Mouse (Mus musculus): ENCODE results near the gene Ndufaf7. TPM values are rescaled to one million over a fixed set of nuclear protein-coding genes. Genes with fewer than 3 reads are reported as not detected.

The Ndufaf7 gene
- 7.6 and 10.9 TPM in 2 replicates for polyA plus RNA-seq (2012; rRNA removed)

DNA sequence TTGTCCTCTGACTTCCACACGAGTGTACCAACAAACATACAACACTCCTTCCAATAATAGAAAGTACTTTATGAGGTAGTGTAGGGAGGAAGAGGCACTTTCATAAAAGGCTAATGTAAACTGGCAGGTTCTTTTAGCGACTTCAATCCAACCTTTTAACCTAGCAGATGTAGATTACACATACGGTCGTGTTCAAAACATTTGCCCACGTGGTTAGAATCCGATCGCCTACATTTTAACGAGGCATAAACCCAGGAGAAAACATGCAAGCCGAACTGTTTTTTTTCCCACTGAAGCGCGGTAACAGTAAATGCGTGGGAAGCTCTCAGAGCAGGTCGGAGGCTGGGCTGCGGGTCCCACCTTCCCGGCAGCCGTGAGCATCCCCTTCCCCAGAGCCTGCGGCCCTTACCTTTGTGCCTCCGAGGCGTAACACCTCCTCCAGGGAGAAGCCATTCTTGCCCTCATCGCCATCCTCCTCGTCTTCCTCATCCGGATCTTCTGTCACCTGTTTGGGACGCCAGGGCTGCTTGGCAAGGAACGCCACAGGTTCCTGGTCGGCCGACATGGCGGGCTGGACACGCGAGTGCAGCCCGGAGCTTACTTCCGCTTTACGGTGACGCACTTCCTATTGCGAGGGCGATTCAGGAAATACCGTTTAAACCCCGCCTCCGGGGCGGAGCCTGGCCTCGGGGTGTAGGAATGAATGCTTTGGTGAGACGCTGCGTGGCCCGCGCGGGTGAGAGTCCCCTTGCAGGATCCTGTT, at the start of gene Ndufaf7, which contains the start of gene Cebpz:
Gene Ndufaf7 (plus strand): TSS at position 671 of the 763 bp plus-strand sequence.
Gene Cebpz (minus strand): TSS at position 601 of the 763 bp plus-strand sequence.
- peak; percentile 98 for DNase-seq (ENCODE audit: low read depth, low spot score)
- WGBS = under 1% methylated on average over 45 of the region's 45 CpGs

DNA sequence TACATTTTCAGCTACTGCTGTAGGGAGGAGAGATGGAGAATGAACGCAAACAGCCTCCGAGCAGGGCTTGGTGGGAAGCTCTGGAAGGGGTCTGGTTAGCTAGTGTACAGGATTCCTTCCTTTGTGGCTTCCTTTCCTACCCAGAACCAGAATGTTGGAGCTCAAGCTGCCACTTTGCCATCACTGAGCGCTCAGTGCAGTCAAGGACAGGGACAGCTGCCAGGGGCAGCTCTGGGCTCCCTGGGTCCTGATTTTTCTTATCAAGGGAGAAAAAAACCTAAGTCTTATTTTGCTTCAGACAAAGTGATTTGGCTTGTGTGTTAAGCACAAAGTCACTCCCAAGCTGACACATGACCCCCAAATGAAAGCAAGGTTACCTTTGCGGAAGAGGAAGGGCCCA, 48.4 kb upstream of the Ndufaf7 start:
- 87% methylated on average over 4 of the region's 4 CpGs for WGBS
- DNase-seq (ENCODE audit: low read depth, low spot score) = no peak

DNA sequence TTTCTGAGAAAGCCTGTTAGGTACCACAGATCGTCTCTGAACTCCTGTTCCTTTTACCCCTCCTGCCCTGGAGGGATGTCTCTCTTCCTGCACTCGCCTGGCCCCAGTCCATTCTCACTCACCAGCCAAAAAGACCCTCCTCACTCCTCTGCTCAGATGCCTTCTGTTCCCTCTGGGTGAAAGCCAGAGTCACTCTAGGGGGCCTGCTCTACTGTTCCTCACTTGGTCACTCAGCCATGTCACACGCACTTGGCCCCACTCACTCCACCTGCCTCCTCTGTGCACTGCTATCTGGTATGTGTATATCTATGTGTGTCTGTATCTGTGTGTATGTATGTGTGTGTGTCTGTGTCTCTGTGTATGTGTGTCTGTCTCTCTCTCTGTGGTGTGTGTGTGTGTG, 47.8 kb upstream of the Ndufaf7 start:
- no peak for DNase-seq (ENCODE audit: low read depth, low spot score)
- 60% methylated on average over 3 of the region's 3 CpGs for WGBS

GRCm38 (mm10) chr17:78891020-78891419, 45.9 kb upstream of the Ndufaf7 start:
- no peak for DNase-seq (ENCODE audit: low read depth, low spot score)
- 72% methylated on average over 9 of the region's 9 CpGs for WGBS

GRCm38 (mm10) chr17:78894991-78895390, 41.9 kb upstream of the Ndufaf7 start:
- WGBS = 75% methylated on average over 7 of the region's 7 CpGs
- no peak for DNase-seq (ENCODE audit: low read depth, low spot score)

DNA sequence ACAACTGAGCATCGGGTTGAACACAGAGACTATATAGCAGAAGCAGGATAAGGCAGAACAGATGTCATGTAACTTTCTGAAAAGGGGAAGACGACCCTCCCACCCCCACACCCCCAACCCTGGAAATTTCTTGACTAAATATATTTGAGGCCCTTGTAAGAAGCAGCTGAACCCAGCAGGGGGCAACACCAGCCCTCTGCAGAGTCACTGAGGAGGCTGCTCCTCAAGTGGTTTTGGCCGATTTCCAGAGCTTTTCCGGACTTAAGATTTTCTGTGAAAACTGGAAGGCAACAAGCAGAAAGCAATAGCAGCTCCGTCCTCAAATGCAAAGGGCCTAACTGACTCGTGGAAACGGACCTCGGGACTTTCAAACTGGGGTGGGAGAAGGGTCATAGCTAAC, 41.5 kb upstream of the Ndufaf7 start:
- no peak for DNase-seq (ENCODE audit: low read depth, low spot score)
- 12% methylated on average over 8 of the region's 8 CpGs for WGBS

DNA sequence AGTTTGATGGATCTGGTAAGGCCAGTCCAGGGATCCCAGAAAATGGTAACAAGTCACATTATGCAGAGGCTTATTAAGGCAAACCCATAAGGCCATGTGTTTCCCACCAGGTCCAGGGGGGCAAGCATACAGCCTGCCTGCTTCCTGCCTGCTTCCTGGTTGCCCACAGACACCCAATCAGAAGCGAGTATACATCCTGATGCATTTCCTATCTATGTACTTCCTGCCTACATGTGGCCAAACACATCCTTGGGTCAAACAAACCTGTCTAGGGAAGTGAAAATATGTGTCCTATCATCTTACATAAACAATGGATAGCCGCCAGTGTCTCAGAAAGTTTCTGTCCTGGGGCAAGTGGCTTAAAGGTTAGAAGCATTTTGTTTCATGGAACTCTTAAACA, 33.8 kb upstream of the Ndufaf7 start:
- no peak for DNase-seq (ENCODE audit: low read depth, low spot score)
- WGBS = 69% methylated on average over 2 of the region's 2 CpGs

DNA sequence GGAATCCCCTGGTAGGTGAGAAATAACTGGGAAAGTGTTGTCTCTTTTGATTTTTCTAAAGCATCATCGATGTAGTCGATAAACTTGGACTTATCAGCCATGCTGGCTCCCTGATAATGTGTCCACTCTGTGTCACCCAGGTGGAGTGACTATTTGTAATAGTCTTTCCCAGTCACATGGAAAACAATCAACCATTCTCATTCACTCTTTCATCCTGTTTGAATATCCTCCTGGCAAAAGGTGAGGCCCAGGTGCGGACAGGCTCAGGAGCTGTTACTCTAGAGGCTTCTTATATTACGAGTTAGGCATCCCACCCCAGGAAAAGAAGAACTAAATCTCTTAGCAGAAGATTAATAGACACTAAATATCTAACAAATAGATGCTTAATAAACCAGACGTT, 30.0 kb upstream of the Ndufaf7 start, which contains the start of gene Sult6b1:
Gene Sult6b1 (minus strand): TSS at position 101 of the 400 bp plus-strand sequence.
- 83% methylated on average over 5 of the region's 5 CpGs for WGBS
- no peak for DNase-seq (ENCODE audit: low read depth, low spot score)

- DNase-seq (ENCODE audit: low read depth, low spot score) = no peak
- WGBS = 31% methylated on average over 2 of the region's 2 CpGs
These were observed 27.6 kb upstream of the Ndufaf7 start for GRCm38 (mm10) chr17:78909374-78909773.

DNA sequence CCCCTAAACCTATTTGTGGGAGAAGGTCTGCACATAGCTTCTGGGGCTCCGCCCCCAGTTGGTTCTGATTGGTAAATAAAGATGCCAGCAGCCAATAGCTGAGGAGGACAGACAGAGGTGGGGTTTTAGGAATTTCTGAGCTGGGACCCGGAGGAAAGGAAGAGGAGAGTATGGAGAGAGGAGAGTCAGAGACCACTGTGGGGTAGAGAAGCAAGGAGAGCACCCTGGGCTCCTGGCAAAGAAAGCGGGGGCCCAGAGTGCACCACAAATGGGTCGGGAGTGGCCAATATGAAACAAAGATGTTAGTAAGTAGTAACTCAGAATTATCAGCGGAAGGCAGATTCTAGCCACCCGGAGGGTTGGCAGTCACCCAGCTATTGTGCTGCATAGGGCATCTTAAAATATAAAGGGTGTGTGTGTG, 24.1 kb upstream of the Ndufaf7 start:
- DNase-seq (ENCODE audit: low read depth, low spot score) = no peak
- WGBS = 32% methylated on average over 6 of the region's 6 CpGs

DNA sequence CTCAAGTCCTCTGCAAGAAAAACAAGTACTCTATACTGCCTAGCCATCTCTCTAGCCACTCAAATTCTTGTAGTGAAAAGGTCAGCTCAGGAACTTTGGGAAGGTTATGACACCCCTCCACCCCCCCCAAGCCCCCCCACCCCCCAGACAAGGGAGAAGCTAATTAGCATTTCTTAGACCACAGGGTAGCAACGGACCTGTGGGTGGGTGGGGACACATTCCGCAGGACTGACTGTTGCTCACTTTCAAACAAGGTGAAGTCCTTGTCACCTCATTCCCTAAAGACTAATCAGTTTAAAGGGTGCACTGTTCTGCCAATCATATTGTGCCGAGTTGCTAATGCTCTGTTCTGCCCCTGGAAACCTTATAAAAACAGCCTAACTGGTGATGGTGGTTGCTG, 23.0 kb upstream of the Ndufaf7 start:
- 59% methylated on average over 3 of the region's 3 CpGs for whole genome bisulfite sequencing
- no peak for DNase-seq (ENCODE audit: low read depth, low spot score)

GRCm38 (mm10) chr17:78915772-78916171, 21.2 kb upstream of the Ndufaf7 start:
- WGBS = 52% methylated on average over 6 of the region's 6 CpGs
- no peak for DNase-seq (ENCODE audit: low read depth, low spot score)

GRCm38 (mm10) chr17:78916369-78916813, 20.5 kb upstream of the Ndufaf7 start, which contains the start of gene Cebpzos:
Gene Cebpzos (plus strand): TSS chr17:78916500.
- peak; percentile 80 for DNase-seq (ENCODE audit: low read depth, low spot score)
- under 1% methylated on average over 37 of the region's 37 CpGs for WGBS

DNA sequence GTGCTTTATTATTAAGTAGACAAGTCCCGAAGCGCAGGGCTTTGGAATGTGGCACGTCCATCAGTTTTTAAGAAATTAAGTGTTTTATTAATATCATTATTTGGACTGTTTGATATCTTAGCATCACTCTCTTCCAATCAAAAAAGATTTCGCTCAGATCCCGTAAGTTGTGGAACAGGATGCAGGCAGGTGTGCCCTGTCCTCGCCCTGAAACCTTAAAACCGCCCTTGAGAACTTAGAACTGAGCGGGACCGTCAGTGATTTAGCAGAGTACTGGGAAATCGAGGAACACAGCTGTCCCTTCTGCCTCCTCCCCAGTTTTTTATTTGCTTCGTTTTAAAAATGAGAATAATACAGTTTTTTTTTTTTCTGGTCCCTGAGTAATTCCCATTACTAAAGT, 20.0 kb upstream of the Ndufaf7 start:
- no peak for DNase-seq (ENCODE audit: low read depth, low spot score)
- WGBS = under 1% methylated on average over 11 of the region's 11 CpGs

- DNase-seq (ENCODE audit: low read depth, low spot score) = no peak
- 56% methylated on average over 6 of the region's 6 CpGs for WGBS
These were observed 19.2 kb upstream of the Ndufaf7 start for GRCm38 (mm10) chr17:78917696-78918095.

DNA sequence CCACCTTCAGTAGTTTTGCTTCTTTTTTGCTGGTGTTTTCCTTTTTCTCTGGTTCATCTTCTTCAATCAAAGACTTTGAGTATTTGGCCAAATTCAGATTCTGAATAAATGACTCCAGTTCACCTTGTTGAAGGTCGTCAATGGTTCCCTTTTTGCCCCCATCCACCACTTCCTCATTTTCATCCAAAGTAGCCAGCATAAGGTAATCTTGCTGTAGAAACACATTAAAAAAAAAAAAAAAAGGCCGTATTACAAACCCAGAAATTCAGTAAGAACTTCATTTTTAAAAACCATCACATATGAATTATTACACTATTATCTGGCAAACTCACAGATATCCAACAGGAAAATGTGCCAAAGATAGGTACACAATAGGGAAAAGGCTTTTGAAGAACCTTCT, 1.1 kb upstream of the Ndufaf7 start:
- 61% methylated on average over 2 of the region's 2 CpGs for WGBS
- DNase-seq (ENCODE audit: low read depth, low spot score) = no peak

DNA sequence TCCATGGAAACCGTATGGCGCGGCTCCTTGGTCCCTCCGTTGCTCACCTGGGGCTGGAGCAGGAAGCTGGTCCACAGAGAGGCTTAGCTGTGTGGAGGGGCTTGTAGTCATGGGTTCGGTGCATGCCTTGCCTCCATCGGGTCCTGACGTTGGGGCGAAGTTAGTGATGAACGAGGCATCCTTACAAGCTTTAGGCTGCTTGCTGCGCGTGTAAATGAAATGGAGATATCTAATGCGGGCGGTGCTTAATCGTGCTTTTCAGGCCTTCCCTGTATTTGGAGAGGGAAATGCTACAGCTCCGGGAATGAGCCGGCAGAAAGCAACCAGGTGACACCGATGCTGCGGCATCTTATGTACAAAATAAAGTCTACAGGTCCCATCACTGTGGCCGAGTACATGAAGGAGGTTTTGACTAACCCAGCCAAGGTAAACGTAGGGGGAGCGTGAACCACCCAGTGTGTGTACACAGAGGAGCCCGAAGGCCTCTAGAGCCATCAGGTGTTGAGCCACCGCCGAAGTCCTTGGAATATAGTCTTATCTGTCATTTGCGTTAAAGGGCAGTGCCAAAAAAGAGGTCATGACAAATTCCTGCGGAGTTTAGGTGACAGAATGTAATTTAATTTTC, 405 bp downstream of the Ndufaf7 start:
- 4% methylated on average over 26 of the region's 26 CpGs for WGBS
- no peak for DNase-seq (ENCODE audit: low read depth, low spot score)

- 91% methylated on average over 4 of the region's 4 CpGs for WGBS
- DNase-seq (ENCODE audit: low read depth, low spot score) = no peak
These were observed 2.0 kb downstream of the Ndufaf7 start for GRCm38 (mm10) chr17:78938927-78939326.

- 67% methylated on average over 11 of the region's 11 CpGs for WGBS
- DNase-seq (ENCODE audit: low read depth, low spot score) = no peak
These were observed 5.6 kb downstream of the Ndufaf7 start for GRCm38 (mm10) chr17:78942579-78942978.

DNA sequence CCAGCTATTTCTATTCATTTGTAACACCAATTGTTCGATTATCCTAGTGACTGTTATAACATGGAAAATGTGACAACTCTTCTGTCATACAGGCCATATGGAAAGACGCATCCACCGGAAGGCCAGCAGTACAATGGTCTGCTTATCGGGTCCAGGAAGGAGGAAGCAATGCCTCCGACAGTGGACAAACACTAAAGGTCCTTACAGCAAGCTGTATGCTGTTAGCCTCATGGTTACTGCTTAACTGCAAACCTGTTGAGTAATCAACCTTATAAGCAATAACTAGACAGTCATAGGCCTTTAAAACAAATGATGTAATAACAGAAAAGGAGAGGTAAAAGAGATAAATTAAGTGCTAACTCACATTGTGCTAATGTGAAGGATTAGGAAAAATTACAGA, 14.3 kb downstream of the Ndufaf7 start:
- 62% methylated on average over 5 of the region's 5 CpGs for WGBS
- no peak for DNase-seq (ENCODE audit: low read depth, low spot score)

GRCm38 (mm10) chr17:78952070-78952469, 15.1 kb downstream of the Ndufaf7 start:
- WGBS = 73% methylated on average over 5 of the region's 5 CpGs
- no peak for DNase-seq (ENCODE audit: low read depth, low spot score)
